Mouse (Mus musculus): Measurements from ENCODE around the gene Arid3c. TPM values are rescaled to one million over a fixed set of nuclear protein-coding genes. Genes with fewer than 3 reads are reported as not detected.

The Arid3c gene
- polyA plus RNA-seq, 1 experiment from 2014 or later: 0.06 TPM

- Histone ChIP-seq H3K9me3 (ENCODE audit: low read length) (no peaks in the 10 kb centered on the region), H3K4me2 (replicated peaks; ENCODE audit: low read depth, low read length) (no peak overlapping the region), H3K4me3 (ENCODE audit: low read depth, low read length) (no peak overlapping the region), H3K36me3 (ENCODE audit: insufficient read depth, low read length) (no peaks in the 10 kb centered on the region), H3K27ac (ENCODE audit: low read length) (no peak overlapping the region), H3K27me3 (replicated peaks; ENCODE audit: insufficient read depth, low read length) (no peaks in the 10 kb centered on the region), H3K4me1 (ENCODE audit: insufficient read depth, low read depth, low read length) (peaks cover 17% of the 10 kb centered on the region; the same call in 1 of the 2 replicates), H3K9ac (replicated peaks; ENCODE audit: low read depth) (no peak overlapping the region)
- DNase-seq (ENCODE audit: low spot score) (no peak), ATAC-seq (no peak)
- 89% methylated on average over 4 of the region's 4 CpGs for WGBS
- no peak for TF ChIP-seq EP300 (IDR thresholded peaks at IDR 0.05)
- no peak for TF ChIP-seq CTCF (IDR thresholded peaks at IDR 0.05)
Measured at GRCm38 (mm10) chr4:41758701-41759100, 27.8 kb upstream of the Arid3c start.

GRCm38 (mm10) chr4:41758021-41758420 is 27.1 kb upstream of the Arid3c start:
- no peak overlapping the region for H3K27ac ChIP-seq (ENCODE audit: low read length)
- 72% methylated on average over 11 of the region's 11 CpGs for WGBS
- no peak for TF ChIP-seq EP300 (IDR thresholded peaks at IDR 0.05)
- TF ChIP-seq CTCF (IDR thresholded peaks at IDR 0.05): no peak
- H3K9me3 ChIP-seq (ENCODE audit: low read length): no peaks in the 10 kb centered on the region
- no peak for DNase-seq (ENCODE audit: low spot score)
- no peak overlapping the region for H3K4me3 ChIP-seq (ENCODE audit: low read depth, low read length)
- no peaks in the 10 kb centered on the region for H3K27me3 ChIP-seq (replicated peaks; ENCODE audit: insufficient read depth, low read length)
- peaks cover 17% of the 10 kb centered on the region; the same call in 1 of the 2 replicates for H3K4me1 ChIP-seq (ENCODE audit: insufficient read depth, low read depth, low read length)
- ATAC-seq: no peak
- H3K4me2 ChIP-seq (replicated peaks; ENCODE audit: low read depth, low read length): no peak overlapping the region
- H3K36me3 ChIP-seq (ENCODE audit: insufficient read depth, low read length): no peaks in the 10 kb centered on the region
- H3K9ac ChIP-seq (replicated peaks; ENCODE audit: low read depth): no peak overlapping the region

- no peaks in the 10 kb centered on the region for H3K9me3 ChIP-seq (ENCODE audit: low read length)
- no peaks in the 10 kb centered on the region for H3K27me3 ChIP-seq (replicated peaks; ENCODE audit: insufficient read depth, low read length)
- TF ChIP-seq EP300 (IDR thresholded peaks at IDR 0.05): no peak
- TF ChIP-seq CTCF (IDR thresholded peaks at IDR 0.05): no peak
- H3K36me3 ChIP-seq (ENCODE audit: insufficient read depth, low read length): no peaks in the 10 kb centered on the region
- H3K4me3 ChIP-seq (ENCODE audit: low read depth, low read length): no peak overlapping the region
- no peak overlapping the region for H3K9ac ChIP-seq (replicated peaks; ENCODE audit: low read depth)
- peaks cover 17% of the 10 kb centered on the region; the same call in 1 of the 2 replicates for H3K4me1 ChIP-seq (ENCODE audit: insufficient read depth, low read depth, low read length)
- 92% methylated on average over 13 of the region's 13 CpGs for WGBS
- DNase-seq (ENCODE audit: low spot score) (no peak), ATAC-seq (no peak)
- H3K27ac ChIP-seq (ENCODE audit: low read length): no peak overlapping the region
- H3K4me2 ChIP-seq (replicated peaks; ENCODE audit: low read depth, low read length): no peak overlapping the region
Measured at GRCm38 (mm10) chr4:41757321-41757720, 26.4 kb upstream of the Arid3c start.

DNA sequence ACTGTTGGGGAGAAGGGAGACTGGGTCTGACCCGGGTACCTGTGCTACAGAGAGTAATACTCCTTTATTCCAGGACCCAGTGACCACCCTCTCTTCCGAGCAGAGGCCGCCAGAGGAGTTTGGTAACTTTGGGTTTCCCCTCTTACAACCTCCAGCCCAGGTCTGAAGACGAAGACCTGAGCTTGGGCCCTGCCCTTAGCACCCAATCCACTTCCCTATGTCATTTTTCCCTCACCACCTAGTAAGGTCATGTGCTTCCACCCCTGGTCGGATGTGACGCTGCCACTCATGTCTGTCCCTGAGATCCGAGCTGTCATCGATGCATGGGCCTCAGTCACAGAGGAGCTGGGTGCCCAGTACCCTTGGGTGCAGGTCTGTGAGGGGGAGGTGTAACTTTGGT is 25.5 kb upstream of the Arid3c start:
- WGBS: 68% methylated on average over 8 of the region's 8 CpGs
- Histone ChIP-seq H3K9me3 (ENCODE audit: low read length) (no peaks in the 10 kb centered on the region), H3K36me3 (ENCODE audit: insufficient read depth, low read length) (no peaks in the 10 kb centered on the region), H3K4me2 (replicated peaks; ENCODE audit: low read depth, low read length) (peak overlapping the region; percentile 92), H3K27me3 (replicated peaks; ENCODE audit: insufficient read depth, low read length) (no peaks in the 10 kb centered on the region), H3K4me1 (ENCODE audit: insufficient read depth, low read depth, low read length) (peaks cover 12% of the 10 kb centered on the region; the same call in 1 of the 2 replicates), H3K9ac (replicated peaks; ENCODE audit: low read depth) (no peak overlapping the region), H3K27ac (ENCODE audit: low read length) (no peak overlapping the region), H3K4me3 (ENCODE audit: low read depth, low read length) (peak overlapping the region; percentile 55)
- DNase-seq (ENCODE audit: low spot score) (no peak), ATAC-seq (no peak)
- no peak for TF ChIP-seq EP300 (IDR thresholded peaks at IDR 0.05)
- no peak for TF ChIP-seq CTCF (IDR thresholded peaks at IDR 0.05)

GRCm38 (mm10) chr4:41755338-41756305 is 24.7 kb upstream of the Arid3c start, which contains the start of gene Sigmar1:
Gene Sigmar1, minus strand, starts transcription at chr4:41756157.
- no peaks in the 10 kb centered on the region for H3K9me3 ChIP-seq (ENCODE audit: low read length)
- peak within 1 kb of the TSS; percentile 73 for H3K9ac ChIP-seq (replicated peaks; ENCODE audit: low read depth)
- WGBS: under 1% methylated on average over 53 of the region's 57 CpGs
- TF ChIP-seq CTCF (IDR thresholded peaks at IDR 0.05) (peak; percentile 91), EP300 (IDR thresholded peaks at IDR 0.05) (peak; percentile 34; the same call in 1 of the 2 replicates)
- ATAC-seq (peak; percentile 64), DNase-seq (ENCODE audit: low spot score) (peak; percentile 93)
- no peaks in the 10 kb centered on the region for H3K27me3 ChIP-seq (replicated peaks; ENCODE audit: insufficient read depth, low read length)
- peak within 1 kb of the TSS; percentile 92 for H3K4me2 ChIP-seq (replicated peaks; ENCODE audit: low read depth, low read length)
- peak within 1 kb of the TSS; percentile 82 for H3K27ac ChIP-seq (ENCODE audit: low read length)
- peaks cover 5% of the 10 kb centered on the region; the same call in 1 of the 2 replicates for H3K4me1 ChIP-seq (ENCODE audit: insufficient read depth, low read depth, low read length)
- no peaks in the 10 kb centered on the region for H3K36me3 ChIP-seq (ENCODE audit: insufficient read depth, low read length)
- H3K4me3 ChIP-seq (ENCODE audit: low read depth, low read length): peak within 1 kb of the TSS; percentile 55

DNA sequence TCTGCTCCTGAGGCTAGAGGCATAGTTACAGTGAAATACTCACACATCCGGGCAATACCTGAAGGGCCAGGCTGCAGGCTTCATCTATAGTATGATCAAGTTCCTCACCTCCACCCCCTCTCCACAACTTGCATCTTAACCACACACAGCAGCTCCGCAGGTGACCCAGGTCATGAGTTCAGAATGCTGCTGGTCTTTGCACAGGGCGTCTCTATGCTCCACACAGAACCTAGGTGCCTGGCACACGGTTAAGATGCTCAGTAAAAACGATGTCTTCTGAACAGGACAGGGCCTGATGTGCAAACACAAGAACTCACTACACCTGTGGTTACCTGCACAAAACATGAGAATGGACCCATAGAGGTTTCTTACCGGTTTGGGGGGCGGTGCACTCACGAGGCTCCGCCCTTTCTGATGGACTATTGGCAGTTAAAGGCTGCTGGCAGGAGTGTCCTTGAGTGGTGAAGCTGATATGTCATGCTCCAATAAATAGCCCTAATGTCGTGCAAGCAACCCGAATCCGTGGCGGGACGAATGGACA is 23.9 kb upstream of the Arid3c start, which contains the start of gene Galt:
Gene Galt, plus strand, starts transcription at position 432 of the 541 bp plus-strand sequence.
- 0 out of 2 replicates have a peak, but pooled peaks cover 4% of the 10 kb centered on the region for H3K4me1 ChIP-seq (ENCODE audit: insufficient read depth, low read depth, low read length)
- peak within 1 kb of the TSS; percentile 55 for H3K4me3 ChIP-seq (ENCODE audit: low read depth, low read length)
- DNase-seq (ENCODE audit: low spot score) (no peak), ATAC-seq (peak; percentile 44)
- peak within 1 kb of the TSS; percentile 92 for H3K4me2 ChIP-seq (replicated peaks; ENCODE audit: low read depth, low read length)
- peak within 1 kb of the TSS; percentile 82 for H3K27ac ChIP-seq (ENCODE audit: low read length)
- TF ChIP-seq EP300 (IDR thresholded peaks at IDR 0.05) (no peak), CTCF (IDR thresholded peaks at IDR 0.05) (no peak)
- no peaks in the 10 kb centered on the region for H3K27me3 ChIP-seq (replicated peaks; ENCODE audit: insufficient read depth, low read length)
- no peaks in the 10 kb centered on the region for H3K9me3 ChIP-seq (ENCODE audit: low read length)
- H3K36me3 ChIP-seq (ENCODE audit: insufficient read depth, low read length): no peaks in the 10 kb centered on the region
- 11% methylated on average over 14 of the region's 14 CpGs for WGBS
- H3K9ac ChIP-seq (replicated peaks; ENCODE audit: low read depth): peak within 1 kb of the TSS; percentile 73

Measured in lung, postnatal 0 days (tissue).